Mouse (Mus musculus): ENCODE data around the gene Serping1. TPM values are rescaled to one million over a fixed set of nuclear protein-coding genes. Genes with fewer than 3 reads are reported as not detected.
"Not testable (repeated sequence)": the region's sequence is repeated elsewhere in the genome, so short reads cannot be mapped to it uniquely, and the experiment has no call there.

Gene Serping1
- 13.8 and 16.1 TPM in 2 replicates for polyA plus RNA-seq (2015; fragmentation: Nextera tagmentation; extraction: Ambion mirVana)

DNA sequence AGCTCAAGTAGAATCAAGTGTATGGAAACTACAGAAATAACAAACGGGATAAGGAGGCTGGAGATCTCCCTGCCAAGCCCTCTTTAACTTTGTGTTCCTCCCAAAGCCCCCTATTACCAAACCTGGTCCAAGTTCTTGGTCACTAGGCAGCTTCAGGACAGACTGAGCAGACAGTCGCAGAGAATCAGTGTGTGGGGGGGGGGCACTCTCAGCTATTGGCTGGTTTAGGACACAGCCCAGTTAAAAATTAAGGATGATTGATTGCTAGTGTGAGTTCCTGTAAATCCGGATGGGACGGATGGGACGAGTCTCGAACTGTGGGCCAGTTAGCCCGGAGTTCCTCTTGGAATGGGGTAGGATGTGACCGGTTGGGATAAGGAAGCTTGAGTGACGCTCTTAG lies at the start of gene Serping1:
Serping1 (minus strand) TSS at position 204 of the 400 bp plus-strand sequence.
- no peak for DNase-seq (ENCODE audit: low spot score)

DNA sequence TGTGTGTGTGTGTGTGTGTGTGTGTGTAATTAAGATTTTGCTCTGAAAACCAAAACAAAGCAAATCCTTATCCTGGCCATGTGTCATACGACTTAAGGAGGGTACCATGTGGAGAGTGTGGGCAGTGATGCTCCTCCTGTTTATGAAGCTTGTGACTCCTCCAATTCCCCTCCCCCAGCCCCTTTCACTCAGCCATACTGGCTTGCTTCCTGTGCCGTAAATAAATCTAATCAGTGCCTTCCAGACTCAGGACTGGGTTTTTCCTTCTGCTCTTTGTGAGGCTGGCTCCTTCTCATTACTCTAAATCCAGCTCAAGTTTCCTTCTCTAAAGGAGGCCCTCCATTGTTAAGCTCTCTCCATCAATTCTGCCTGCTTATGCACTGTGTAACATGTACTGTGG lies 48.0 kb upstream of the Serping1 start:
- DNase-seq (ENCODE audit: low spot score) = no peak

DNA sequence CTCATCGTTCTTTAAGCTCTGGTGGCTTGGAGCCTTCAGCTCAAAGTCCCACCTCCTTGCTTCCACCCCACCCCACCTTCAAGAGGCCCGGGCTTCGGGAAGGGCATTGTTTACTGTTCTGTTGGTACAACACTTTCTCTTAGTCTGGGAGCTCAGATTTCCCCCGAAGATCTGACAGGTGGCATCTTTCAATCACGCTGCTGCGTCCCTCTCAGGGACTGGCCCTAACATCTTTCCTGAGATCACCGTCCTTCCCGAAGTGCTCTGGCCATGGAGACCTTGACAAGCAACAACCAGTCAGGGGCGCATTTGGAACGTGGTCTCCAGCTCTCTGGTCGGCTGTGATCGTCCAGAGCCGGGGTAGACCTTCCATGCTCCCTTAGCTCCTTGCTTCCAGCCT lies 47.3 kb upstream of the Serping1 start, which contains the start of gene Smtnl1:
Smtnl1 (minus strand) TSS at position 101 of the 400 bp plus-strand sequence.
- no peak for DNase-seq (ENCODE audit: low spot score)

DNA sequence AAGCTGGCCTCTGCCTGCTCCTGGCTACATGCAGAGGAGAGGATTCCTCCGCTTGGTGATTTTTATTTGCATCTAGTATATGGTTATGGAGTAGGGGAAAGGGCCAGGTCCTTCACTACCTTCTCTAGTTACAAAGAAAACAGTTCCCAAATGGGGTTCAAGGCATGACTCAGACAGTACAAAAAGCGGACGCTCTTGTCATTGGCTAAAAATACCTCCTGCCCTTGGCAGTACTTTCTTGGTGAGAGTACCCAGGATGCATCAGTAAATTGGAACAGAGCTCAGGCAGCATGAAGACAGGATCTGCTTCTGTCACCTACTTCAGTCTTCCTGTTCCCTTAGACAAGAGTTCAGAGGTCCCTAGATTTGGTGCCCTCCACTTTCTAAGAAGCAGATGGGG lies 44.6 kb upstream of the Serping1 start:
- no peak for DNase-seq (ENCODE audit: low spot score)

DNA sequence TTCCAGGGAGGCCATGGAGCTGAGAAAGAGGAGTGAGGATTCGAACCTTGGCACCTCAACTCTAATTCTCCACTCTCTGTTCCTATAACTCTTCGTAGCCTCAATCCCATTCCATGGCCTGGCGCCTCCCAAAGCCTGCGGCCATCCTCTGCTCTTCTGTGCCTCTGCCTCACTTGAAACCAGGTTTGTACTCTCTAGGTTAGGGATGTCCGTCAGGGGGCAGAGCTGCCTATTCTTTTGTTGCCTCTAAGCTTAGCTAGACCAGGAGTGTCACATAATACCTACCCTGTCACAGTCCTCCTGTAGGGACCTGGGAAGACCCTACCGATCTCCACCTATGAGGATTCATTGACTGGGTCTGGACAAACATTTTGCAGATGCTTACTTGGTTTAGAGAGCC lies 37.4 kb upstream of the Serping1 start:
- DNase-seq (ENCODE audit: low spot score) = no peak

DNA sequence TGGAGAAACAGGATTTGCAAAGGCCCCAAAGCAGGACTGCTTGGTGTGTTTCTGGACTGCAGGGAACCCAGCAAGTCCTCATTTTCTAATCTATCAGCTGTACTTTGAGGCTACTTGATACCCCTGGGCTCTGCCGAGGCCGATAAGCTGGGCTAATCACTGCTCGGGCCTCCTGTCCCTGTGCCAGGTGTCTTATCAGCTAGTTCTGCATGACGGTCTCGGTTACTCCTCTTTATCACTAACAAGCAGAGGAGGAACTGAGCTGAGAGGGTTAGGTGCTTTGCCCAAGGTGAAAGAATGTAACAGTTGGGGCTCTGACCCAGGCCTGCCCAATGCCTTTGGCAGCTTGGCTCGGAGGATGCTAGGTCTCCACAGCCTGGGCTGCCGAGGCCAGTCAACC lies 36.6 kb upstream of the Serping1 start:
- no peak for DNase-seq (ENCODE audit: low spot score)

DNA sequence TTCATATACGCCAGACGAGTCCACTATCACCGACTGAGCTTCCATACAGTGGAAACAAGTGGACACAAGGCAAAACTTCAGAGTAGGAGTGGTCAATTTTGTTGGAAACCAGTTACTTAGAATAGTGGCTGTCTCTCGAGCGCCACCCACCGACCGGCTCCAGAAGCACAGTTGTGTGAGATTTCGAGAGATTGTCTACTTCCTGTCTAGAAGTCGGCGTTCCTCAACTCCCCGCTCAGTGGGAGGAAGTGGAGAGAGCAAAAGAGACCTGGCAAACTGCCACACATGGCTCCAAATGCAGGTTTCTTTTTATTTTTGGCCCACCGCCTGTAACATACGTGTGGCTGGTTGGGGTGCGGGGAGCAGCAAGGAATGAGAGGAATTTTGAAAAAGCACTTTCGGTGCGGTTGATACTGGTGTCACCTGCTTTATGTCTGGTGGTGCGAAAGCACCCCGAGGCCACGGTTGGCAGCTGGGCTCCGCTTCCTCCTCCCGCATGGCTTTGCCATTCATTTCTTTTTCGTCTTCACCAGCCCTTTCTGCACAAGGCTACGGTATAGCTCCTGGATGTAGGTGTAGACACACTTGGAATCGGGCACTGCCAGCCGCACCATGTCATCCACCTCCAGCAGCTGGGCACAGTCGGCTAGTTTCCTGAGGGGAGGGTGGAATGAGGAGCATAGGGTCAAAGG lies 35.8 kb upstream of the Serping1 start:
- peak; percentile 86 for DNase-seq (ENCODE audit: low spot score)

DNA sequence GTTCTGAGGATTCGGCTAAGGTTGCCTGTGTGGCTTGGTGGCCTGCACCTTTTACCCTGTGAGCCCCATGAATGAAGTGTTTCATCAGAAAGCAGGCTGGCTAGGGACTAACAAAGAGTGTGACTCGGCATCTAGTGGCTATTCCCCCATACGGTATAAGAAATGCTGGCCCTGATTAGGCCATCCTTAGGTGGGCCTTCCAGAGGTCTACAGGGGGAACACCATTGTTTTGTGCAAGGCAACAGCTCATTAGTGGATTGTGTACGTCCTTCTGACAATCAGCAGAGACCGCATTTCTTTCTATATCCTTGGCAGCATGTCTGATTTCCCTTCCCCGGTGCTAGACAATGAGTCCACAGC lies 35.3 kb upstream of the Serping1 start:
- no peak for DNase-seq (ENCODE audit: low spot score)

DNA sequence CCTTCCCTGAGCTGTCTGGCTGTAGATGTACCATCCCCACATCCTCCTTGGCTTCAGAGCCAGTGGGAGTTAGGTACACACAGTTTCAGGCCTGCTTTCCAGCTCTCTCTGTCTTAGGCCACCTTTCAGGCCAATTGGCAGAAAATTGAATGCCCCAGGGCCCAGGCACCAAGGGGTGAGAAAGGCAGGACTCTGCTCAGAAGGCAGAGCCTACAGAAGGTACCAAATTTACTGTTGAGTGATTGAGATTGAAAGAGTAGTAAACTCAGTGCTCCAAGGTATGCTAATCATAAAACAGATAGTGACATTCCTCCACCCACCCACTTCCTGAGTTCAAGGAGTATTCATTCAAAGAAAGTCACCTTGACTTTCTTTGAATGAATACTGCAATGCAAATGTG lies 34.1 kb upstream of the Serping1 start:
- DNase-seq (ENCODE audit: low spot score) = no peak

DNA sequence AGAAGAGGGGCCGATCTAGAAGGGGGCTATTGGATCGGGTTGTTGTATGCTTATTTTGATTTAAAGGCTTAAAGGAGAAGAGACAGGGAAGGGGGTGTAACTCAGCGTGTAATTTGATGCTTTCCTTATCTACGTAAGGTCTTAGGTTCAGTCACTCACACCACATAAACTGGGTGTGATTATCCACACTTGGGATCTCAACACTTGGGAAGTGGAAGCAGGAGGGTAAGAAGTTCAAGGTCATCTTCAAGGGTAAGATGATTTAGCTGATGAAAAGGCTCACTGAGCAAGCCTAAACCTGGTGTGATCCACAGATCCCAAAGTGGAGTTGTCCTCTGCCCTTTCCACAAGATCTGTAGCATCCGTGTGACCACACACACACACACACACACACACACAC lies 31.3 kb upstream of the Serping1 start:
- DNase-seq (ENCODE audit: low spot score) = no peak

DNA sequence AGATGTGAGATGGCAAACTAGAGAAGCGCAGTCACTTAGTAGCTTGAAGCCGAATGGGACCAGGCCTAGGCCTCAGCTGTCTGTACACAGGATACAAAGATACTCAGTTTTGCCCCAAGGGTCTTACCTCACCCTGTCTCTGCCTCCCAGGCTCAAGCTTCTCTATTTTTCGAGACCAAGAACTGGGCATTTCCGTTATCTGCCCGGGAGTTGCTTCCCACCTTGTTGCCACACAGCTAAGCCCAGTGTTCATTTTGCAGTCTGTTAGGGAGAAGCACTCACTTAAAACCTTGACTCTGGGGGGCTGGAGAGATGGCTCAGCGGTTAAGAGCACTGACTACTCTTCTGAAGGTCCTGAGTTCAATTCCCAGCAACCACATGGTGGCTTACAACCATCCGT lies 28.7 kb upstream of the Serping1 start:
- no peak for DNase-seq (ENCODE audit: low spot score)

DNA sequence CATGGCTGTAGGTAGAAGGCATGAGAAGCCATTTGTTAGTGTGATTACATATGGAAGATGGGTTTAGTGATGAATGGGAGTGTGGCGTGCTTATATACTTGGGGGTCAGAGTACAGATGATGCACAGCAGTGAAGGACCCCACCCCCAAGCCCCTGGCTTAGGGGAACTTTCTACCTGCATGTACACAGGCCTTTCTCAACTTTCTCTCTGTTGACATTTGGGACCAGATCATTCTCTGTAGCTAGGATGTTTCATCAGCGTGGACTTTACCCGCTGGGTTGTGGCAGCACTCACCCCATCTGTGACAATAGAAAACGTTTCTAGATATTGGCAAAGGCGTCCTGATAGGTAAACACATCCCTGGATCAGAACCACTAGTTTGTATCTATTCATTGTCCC lies 26.0 kb upstream of the Serping1 start:
- not testable (repeated sequence) for DNase-seq (ENCODE audit: low spot score)

DNA sequence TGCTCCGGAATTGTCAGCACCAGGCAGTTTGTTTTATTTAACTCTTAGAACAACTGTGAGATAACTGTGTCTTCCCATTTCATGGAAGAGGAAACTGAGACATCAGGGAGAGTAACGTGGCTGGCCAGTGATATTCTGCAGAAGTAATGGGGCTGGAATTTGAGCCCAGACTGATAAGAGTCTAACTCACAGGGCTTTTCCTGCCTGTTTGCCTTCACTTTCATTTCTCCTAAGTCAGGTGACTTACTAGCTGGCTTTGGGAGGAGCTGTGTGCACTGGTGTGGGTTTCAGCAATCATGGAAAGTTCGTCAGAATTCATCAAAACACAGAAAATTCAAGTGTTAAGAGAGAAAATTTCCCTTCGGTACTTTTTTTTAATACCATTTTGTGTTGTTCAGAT lies 25.1 kb upstream of the Serping1 start:
- DNase-seq (ENCODE audit: low spot score) = no peak

DNA sequence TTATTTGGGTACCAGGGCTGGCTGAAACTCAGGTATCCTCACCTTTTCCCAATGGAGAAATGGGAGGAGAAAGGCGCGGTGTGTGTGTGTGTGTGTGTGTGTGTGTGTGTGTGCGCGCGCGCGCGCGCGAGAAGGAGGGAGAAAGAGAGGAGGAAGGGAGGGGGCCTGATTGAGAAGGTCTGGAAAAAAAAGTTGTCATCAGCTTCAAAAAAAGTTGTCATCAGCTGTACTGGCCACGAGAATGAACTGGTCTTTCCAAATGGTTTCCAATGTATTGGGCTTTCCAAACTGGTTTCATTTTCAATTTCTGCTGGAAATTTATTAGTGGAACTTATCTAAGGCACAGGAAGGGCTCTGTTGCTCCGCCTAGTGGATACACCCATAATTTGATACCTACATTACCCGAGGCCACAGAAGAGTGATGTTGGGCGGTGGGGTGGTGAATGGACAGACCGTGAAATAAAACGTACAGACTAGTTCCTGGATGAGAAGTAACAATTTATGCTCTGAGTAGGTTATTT lies 23.9 kb upstream of the Serping1 start:
- peak; percentile 57 for DNase-seq (ENCODE audit: low spot score)

DNA sequence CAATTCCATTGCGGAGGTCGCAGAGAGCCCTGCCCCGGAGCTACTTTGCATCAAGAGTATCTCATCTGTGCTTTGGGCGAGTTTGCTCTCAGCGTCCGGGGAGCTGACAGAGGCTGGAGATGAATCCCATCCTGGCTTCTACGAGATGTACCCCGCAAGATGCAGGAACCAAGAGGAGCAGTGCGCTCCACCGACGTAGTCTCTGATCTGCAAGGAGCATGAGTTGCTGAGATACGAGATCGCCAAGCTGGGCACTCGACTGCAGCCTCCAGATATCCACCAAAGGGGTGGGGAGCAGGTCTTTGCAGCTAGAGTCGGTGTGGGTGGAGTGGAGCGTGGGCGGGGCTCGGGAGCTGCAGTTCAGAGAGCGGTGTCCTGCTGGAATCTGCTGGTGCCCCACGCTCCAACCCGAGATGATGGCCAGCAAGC lies 23.3 kb upstream of the Serping1 start, which contains the start of gene Ube2l6:
Ube2l6 (plus strand) TSS at position 336 of the 429 bp plus-strand sequence.
- peak; percentile 21 for DNase-seq (ENCODE audit: low spot score)

DNA sequence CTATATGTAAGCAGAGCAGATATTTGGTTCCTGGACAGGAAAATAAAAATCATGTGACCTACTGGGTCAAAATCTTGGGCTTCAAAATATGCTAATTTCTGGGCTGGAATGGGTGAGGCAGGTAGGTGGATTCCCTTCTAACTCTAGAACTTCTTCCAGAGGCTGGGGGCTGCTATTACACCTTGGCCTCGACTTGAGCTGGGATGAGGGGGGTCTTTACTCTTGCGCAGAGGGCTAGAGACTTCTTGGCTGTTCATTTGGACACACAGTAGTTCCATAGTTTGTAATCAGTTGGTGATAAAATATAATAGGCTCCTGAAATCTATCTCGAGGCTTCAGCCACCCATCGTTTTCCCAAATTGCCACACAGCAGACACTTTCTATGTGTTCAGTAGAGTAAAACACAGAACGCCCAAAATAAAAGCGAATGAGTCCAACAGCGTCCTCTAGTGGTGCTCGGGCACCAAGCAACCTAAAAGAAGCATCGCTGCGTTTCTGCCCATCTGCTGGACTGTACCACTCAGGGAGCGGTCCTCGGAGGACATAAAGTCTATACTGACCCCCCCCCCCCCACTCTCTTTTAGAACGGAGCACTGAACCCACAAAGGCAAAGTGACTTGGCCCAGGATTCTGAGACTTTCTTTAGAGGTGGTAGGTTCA lies 22.7 kb upstream of the Serping1 start:
- peak; percentile 60 for DNase-seq (ENCODE audit: low spot score)

DNA sequence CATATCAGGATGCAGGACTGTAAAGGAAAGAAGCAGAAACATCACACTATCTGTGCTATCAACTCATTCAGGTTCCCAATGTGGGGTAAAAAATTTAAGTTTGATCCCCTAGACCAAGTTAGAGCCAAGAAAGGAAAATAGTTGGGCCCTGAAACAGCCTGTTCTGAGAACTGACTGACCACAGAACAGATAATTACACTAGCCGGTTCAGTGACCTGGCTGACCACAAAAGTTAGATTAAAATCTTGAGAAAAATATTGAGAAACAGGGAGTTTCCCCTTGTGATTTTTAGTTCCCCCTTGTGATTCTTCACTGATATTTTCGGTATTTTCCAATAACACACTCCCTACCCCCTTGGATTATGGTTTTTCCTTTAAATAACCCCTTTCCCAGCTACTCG lies 18.6 kb upstream of the Serping1 start:
- DNase-seq (ENCODE audit: low spot score) = no peak

DNA sequence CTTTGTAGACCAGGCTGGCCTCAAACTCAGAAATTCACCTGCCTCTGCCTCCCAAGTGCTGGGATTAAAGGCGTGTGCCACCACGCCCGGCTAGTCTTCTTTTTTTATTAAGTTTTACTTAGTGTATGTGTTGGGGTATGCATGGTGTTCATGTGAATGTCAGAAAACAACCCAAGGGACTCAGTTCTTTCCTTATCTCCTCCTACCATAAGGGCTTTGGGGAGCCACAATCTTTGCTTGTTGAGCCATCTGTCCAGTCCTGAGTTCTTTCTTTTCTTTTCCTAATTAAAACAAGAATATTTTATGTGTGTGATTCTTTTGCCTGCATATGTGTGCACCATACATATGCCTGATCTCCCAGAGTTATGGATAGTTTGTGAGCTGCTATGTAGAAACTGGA lies 17.9 kb upstream of the Serping1 start:
- DNase-seq (ENCODE audit: low spot score) = no peak

DNA sequence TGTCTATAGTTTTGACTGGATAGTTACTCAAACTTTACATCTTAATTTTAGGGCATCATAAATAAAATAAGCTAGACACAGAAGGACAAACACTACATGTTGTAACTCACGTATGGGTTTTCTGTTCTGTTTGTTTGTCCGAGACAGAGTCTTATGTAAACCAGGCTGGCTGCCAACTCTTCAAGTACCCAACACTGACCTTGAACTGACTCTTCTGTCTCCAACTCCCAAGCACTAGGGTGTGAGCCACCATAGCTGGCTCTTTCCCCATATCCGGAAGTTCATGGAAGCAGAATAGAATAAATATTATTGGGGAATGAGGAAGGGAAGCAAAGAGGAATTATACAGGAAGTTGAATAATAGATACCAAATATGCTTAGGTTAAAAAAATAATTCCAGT lies 17.3 kb upstream of the Serping1 start:
- no peak for DNase-seq (ENCODE audit: low spot score)

DNA sequence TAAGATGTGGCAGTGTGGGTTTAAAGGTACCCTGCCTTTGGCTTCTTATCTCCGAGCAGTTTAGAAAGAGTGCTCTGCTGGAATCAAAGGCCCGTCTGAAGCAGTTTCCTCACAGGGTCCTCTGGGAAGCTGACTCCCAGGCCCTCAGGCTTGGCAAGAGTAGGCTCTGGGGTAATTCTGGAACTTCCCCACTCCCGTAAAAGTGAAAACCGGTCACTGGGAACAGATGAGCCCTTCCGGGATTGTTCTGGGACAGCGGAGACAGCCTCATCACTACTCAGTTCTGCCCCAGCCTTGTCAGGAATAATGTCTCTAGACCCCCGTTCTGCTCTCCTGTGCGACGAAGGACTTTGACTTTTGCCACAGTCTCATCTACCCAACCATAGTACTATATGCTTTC lies 15.2 kb upstream of the Serping1 start:
- DNase-seq (ENCODE audit: low spot score) = no peak

DNA sequence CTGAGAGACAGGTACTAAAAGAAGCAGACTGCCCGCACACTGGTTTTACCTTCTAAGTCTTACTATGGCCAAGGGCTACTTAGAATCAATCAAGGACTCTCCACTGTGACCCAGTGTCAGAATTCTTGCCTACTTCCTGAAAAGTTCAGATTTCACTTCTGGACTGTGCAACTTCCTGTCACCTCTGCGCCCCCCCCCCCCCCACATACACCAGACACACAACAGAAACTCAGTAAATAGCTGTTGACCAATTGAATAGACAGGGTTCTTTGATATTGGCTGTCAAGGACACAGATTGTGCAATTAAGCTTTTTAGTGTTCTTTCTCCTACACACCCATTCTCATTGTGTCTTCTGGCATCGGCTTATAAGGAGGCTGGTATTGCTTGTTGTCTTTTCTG lies 13.1 kb upstream of the Serping1 start:
- no peak for DNase-seq (ENCODE audit: low spot score)

DNA sequence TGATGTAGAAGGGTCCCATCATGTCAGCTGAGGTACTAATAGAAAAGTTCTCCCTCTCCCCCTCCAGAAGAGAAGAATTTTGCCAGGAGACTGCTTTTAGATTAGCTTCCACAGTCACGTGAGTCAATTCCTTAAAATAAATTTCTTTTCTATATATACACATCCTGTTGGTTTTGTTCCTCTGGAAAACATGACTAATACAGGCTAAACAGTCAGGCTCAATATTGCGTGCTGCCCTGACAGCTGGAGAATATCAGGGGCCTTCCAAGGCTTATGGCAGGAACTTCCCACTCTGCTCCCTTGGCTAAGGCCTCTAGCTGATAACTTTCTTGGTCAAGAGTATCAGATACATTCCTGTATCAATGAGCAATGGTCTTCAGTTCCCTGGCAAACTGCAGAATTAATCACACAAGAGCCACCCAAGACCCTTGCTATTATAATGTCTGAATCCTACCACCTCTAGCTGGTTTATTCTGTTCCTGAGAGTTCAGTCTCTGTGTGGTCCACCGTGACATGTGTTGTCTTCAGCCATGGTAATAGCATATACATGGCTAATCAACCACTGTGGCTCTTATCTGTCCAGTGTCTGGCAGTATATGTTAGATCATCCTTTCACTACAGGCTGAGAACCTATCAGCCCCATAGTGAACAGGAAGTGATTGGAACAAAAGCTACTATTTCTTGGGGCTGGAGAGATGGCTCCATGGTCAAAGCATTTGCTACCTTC lies 8.8 kb upstream of the Serping1 start:
- DNase-seq (ENCODE audit: low spot score) = no peak
